Mouse (Mus musculus): ENCODE data around the gene Sgsh.

- TF ChIP-seq GATA1 (IDR thresholded peaks at IDR 0.05; ENCODE audit: borderline replicate concordance, low read length) = no peak
- TF ChIP-seq FLI1 (IDR thresholded peaks at IDR 0.05; ENCODE audit: low read length) = no peak
Measured at GRCm38 (mm10) chr11:119394210-119394609, 38.9 kb upstream of the Sgsh start.
